Mouse (Mus musculus) forebrain, postnatal 0 days (tissue): ENCODE measurements at regions not wholly inside any gene's neighbourhood (a gene's known extent, or its start where the extent isn't known, plus 50 kb on each side); places are given as distances from the start of the nearest gene placed in this dataset.

Experiments used
- ATAC-seq: fragments of 200-750 bp; cut with Nextera tagmentation; 2 replicates; pipeline ENCODE4 v1.8.0; 2017; ENCODE audit warnings: mild to moderate bottlenecking, moderate library complexity
- DNase-seq: peaks from one replicate; pipeline ENCODE4 v3.0.0-alpha.2; 2015
- H3K27ac ChIP-seq: fragments of 300-500 bp; sonication (generic); 2 replicates; pipeline ENCODE4 v1.5.1; 2014; ENCODE audit warnings: low read depth, mild to moderate bottlenecking, antibody characterized with exemption, low read length, moderate library complexity, mixed read lengths
- H3K27me3 ChIP-seq: fragments of 300-500 bp; sonication (generic); 2 replicates; pipeline ENCODE4 v1.6.1; 2014; ENCODE audit warnings: mild to moderate bottlenecking, low read length, mixed read lengths; ENCODE audit not compliant: insufficient read depth
- H3K36me3 ChIP-seq: fragments of 300-500 bp; sonication (generic); 2 replicates; pipeline ENCODE4 v1.6.1; 2014; ENCODE audit warnings: mild to moderate bottlenecking, moderate library complexity; ENCODE audit not compliant: insufficient read depth
- H3K4me1 ChIP-seq: fragments of 300-500 bp; sonication (generic); 2 replicates; pipeline ENCODE4 v1.6.1; 2014; ENCODE audit warnings: antibody characterized with exemption; ENCODE audit not compliant: insufficient read depth
- H3K4me2 ChIP-seq: fragments of 300-500 bp; sonication (generic); 2 replicates; pipeline ENCODE4 v1.6.1; 2014; ENCODE audit warnings: low read depth, mild to moderate bottlenecking, moderate library complexity
- H3K4me3 ChIP-seq: fragments of 300-500 bp; sonication (generic); 2 replicates; pipeline ENCODE4 v1.5.1; 2014; ENCODE audit warnings: low read depth, low read length, mixed read lengths
- H3K9ac ChIP-seq: fragments of 300-500 bp; sonication (generic); 2 replicates; pipeline ENCODE4 v1.6.1; 2014; ENCODE audit warnings: mild to moderate bottlenecking
- H3K9me3 ChIP-seq: fragments of 300-500 bp; sonication (generic); 2 replicates; pipeline ENCODE4 v1.6.1; 2016; ENCODE audit warnings: low read length
- CTCF ChIP-seq: sonication (generic); IDR thresholded peaks from 2 replicates; pipeline ENCODE4 v1.5.1; 2016; ENCODE audit warnings: antibody characterized with exemption, control low read depth, low read depth
- WGBS: fragments of 180-500 bp; shearing (Covaris S2); extraction: QIAGEN DNeasy Blood & Tissue Kit; methylation state at CpG from one replicate; pipeline ENCODE4 v1.1.7; 2014; 5-methylcytosine and 5-hydroxymethylcytosine counted together

DNA sequence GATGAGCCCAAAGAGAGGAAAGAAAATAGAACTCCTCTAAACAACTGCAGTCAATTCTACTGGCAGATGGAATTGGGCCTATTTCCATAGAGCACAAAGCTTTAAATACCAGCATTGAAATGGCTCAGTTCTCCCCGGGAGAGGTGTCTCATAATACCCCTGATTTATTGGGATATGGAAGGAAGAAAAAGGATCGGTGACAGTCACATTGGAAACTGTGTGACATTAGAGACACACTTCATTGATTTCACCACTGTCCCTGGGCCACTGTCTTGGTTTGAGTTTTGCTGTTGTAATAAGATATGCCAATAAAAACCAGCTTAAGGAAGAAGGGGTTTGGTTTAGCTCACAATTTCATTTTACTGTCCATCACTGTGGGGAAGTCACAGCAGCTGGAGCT, 288.7 kb upstream of the 5930422O12Rik start:
- DNase-seq (no peak), ATAC-seq (no peak)
- Histone ChIP-seq H3K4me2 (no peak overlapping the region), H3K27ac (no peak overlapping the region), H3K9ac (no peak overlapping the region), H3K4me3 (no peak overlapping the region), H3K27me3 (no peaks in the 10 kb centered on the region), H3K36me3 (no peaks in the 10 kb centered on the region), H3K9me3 (no peaks in the 10 kb centered on the region), H3K4me1 (no peaks in the 10 kb centered on the region)
- 34% methylated on average over 2 of the region's 2 CpGs for WGBS
- no peak for TF ChIP-seq CTCF

DNA sequence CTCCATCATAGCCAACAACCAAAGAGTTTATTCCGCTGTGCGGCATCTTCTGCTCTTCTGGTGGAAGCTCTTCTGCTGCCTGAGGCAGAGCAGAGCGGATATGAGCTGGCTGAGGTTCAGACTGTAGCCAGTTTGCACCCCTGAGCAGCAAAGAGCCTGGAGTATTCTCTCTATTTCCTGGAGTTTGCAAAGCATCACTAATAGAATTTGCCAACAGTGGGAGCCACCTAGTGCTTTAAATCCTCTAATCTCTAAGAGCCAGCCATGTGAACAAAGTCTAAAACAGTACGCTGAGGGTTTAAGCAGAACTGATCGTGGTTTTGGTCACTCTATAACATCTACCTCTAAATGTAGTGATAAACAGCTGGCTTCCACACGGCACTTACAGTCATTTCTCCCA, 250.9 kb upstream of the 5930422O12Rik start:
- ATAC-seq (no peak; the same call in 1 of the 2 replicates), DNase-seq (peak; percentile 3)
- peak; percentile 20; the same call in 1 of the 2 replicates for TF ChIP-seq CTCF
- no peaks in the 10 kb centered on the region for H3K9me3 ChIP-seq
- no peaks in the 10 kb centered on the region for H3K4me1 ChIP-seq
- 83% methylated on average over 6 of the region's 6 CpGs for WGBS
- no peaks in the 10 kb centered on the region for H3K27me3 ChIP-seq
- no peak overlapping the region for H3K4me3 ChIP-seq
- H3K27ac ChIP-seq = no peak overlapping the region
- no peaks in the 10 kb centered on the region for H3K36me3 ChIP-seq
- H3K4me2 ChIP-seq = no peak overlapping the region
- H3K9ac ChIP-seq = no peak overlapping the region

DNA sequence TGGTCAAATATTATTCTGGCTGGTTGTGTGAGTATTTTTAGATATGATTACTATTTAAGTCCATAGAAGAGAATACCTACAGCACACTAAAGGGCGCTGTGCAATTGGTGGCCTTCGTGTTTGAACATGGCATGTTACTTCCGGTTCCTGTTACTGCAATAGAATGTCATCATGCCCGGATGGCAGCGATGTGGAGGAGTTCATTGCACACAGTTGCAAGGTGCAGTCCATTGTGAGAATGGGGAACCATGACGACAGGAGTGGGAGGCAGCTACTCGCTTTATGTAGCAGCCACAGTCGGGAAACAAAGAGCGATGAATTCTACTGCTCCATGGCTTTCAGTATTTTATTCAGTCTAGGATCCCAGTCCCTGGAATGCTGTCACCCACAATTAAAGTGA, 245.5 kb upstream of the 5930422O12Rik start:
- H3K36me3 ChIP-seq = no peaks in the 10 kb centered on the region
- H3K27me3 ChIP-seq = no peaks in the 10 kb centered on the region
- DNase-seq (no peak), ATAC-seq (no peak)
- H3K4me2 ChIP-seq = no peak overlapping the region
- H3K4me1 ChIP-seq = no peaks in the 10 kb centered on the region
- TF ChIP-seq CTCF = no peak
- H3K4me3 ChIP-seq = no peak overlapping the region
- H3K9ac ChIP-seq = no peak overlapping the region
- H3K9me3 ChIP-seq = no peaks in the 10 kb centered on the region
- 70% methylated on average over 9 of the region's 9 CpGs for WGBS
- no peak overlapping the region for H3K27ac ChIP-seq
